Mouse (Mus musculus): ENCODE results near the gene Aloxe3. TPM values are rescaled to one million over a fixed set of nuclear protein-coding genes. Genes with fewer than 3 reads are reported as not detected.

Aloxe3 gene
- polyA plus RNA-seq, 1 experiment from 2014 or later, result 0.44 TPM

DNA sequence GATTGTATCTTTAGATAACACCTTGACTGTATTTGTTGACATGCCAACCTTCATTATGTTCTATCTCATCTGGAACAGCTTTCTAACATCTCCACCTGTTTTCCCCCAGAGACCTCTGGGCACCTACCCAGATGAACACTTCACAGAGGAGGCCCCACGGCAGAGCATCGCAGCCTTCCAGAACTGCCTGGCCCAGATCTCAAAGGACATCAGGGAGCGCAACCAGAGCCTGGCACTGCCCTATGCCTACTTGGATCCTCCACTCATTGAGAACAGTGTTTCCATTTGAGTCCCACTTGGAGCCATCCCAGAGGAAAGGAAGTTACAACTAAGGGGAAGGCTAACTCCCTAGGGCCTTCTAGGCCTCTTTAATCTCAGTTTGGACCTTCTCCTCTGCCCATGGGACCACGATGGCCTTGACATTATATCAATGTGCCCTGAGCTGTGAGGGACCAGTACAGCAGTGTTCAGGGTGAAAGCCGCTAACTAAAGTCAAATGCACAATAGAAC, 22.8 kb downstream of the Aloxe3 start:
- no peak overlapping the region for H3K4me2 ChIP-seq (replicated peaks; ENCODE audit: low read depth, low read length)
- no peaks in the 10 kb centered on the region for H3K27me3 ChIP-seq (replicated peaks; ENCODE audit: insufficient read depth, low read length)
- no peak overlapping the region for H3K4me3 ChIP-seq (ENCODE audit: low read depth, low read length)
- TF ChIP-seq EP300 (IDR thresholded peaks at IDR 0.05) (no peak), CTCF (IDR thresholded peaks at IDR 0.05) (no peak)
- H3K9me3 ChIP-seq (ENCODE audit: low read length), result no peaks in the 10 kb centered on the region
- DNase-seq (ENCODE audit: low spot score) (no peak), ATAC-seq (no peak)
- no peak overlapping the region for H3K9ac ChIP-seq (replicated peaks; ENCODE audit: low read depth)
- H3K36me3 ChIP-seq (ENCODE audit: insufficient read depth, low read length), result no peaks in the 10 kb centered on the region
- WGBS, result 87% methylated on average over 5 of the region's 5 CpGs
- no peak overlapping the region for H3K27ac ChIP-seq (ENCODE audit: low read length)
- no peaks in the 10 kb centered on the region for H3K4me1 ChIP-seq (ENCODE audit: insufficient read depth, low read depth, low read length)

DNA sequence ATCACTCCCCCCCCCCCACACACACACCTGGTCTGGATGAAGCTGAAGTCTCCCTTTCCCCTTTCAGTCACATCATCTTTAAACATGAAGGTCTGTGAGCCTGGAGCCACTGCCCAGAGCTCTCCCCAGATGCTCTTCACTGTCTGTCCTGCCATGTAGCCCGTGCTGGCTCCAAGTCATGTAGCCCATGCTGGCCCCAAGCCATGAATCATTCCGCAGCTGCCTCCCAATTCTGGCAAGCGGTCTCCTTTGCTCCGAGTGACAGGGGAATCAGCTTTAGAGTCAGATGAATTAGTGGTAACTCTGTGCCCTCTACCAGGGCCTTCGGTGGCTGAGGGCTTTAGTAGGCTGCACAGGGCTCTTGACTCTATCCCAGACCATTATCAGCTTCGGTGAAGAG, 24.0 kb downstream of the Aloxe3 start:
- no peak overlapping the region for H3K4me2 ChIP-seq (replicated peaks; ENCODE audit: low read depth, low read length)
- no peaks in the 10 kb centered on the region for H3K9me3 ChIP-seq (ENCODE audit: low read length)
- H3K36me3 ChIP-seq (ENCODE audit: insufficient read depth, low read length), result no peaks in the 10 kb centered on the region
- WGBS, result 59% methylated on average over 6 of the region's 6 CpGs
- H3K27ac ChIP-seq (ENCODE audit: low read length), result no peak overlapping the region
- no peak overlapping the region for H3K9ac ChIP-seq (replicated peaks; ENCODE audit: low read depth)
- no peak overlapping the region for H3K4me3 ChIP-seq (ENCODE audit: low read depth, low read length)
- ATAC-seq, result no peak
- no peak for DNase-seq (ENCODE audit: low spot score)
- H3K27me3 ChIP-seq (replicated peaks; ENCODE audit: insufficient read depth, low read length), result no peaks in the 10 kb centered on the region
- TF ChIP-seq CTCF (IDR thresholded peaks at IDR 0.05) (no peak), EP300 (IDR thresholded peaks at IDR 0.05) (no peak)
- no peaks in the 10 kb centered on the region for H3K4me1 ChIP-seq (ENCODE audit: insufficient read depth, low read depth, low read length)

DNA sequence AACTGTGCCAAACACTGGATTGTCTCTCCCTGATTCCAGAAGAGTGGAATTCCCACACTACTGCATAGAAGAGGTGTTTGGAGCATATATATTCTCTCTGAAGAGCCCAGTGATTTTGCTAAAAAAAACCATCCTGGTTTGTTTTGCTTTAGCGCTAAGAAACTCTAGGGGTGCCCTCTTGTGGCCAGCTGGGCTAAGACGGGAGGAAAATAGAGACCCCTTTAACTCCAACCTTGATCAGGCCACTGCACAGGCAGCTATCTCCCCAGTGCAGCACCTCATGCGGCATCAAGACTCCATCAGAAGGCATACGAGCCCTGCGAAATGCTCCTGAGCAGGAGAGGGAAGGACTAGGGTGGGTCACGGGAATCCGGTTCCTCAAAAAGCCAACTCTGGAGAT, 24.7 kb downstream of the Aloxe3 start:
- H3K9me3 ChIP-seq (ENCODE audit: low read length), result no peaks in the 10 kb centered on the region
- H3K4me2 ChIP-seq (replicated peaks; ENCODE audit: low read depth, low read length), result peak overlapping the region; percentile 25; the same call in 1 of the 2 replicates
- H3K36me3 ChIP-seq (ENCODE audit: insufficient read depth, low read length), result no peaks in the 10 kb centered on the region
- H3K9ac ChIP-seq (replicated peaks; ENCODE audit: low read depth), result no peak overlapping the region
- no peaks in the 10 kb centered on the region for H3K4me1 ChIP-seq (ENCODE audit: insufficient read depth, low read depth, low read length)
- H3K27ac ChIP-seq (ENCODE audit: low read length), result no peak overlapping the region
- H3K4me3 ChIP-seq (ENCODE audit: low read depth, low read length), result no peak overlapping the region
- DNase-seq (ENCODE audit: low spot score) (peak; percentile 80), ATAC-seq (no peak)
- TF ChIP-seq EP300 (IDR thresholded peaks at IDR 0.05), result no peak
- peak; percentile 73 for TF ChIP-seq CTCF (IDR thresholded peaks at IDR 0.05)
- no peaks in the 10 kb centered on the region for H3K27me3 ChIP-seq (replicated peaks; ENCODE audit: insufficient read depth, low read length)
- WGBS, result 4% methylated on average over 7 of the region's 7 CpGs

DNA sequence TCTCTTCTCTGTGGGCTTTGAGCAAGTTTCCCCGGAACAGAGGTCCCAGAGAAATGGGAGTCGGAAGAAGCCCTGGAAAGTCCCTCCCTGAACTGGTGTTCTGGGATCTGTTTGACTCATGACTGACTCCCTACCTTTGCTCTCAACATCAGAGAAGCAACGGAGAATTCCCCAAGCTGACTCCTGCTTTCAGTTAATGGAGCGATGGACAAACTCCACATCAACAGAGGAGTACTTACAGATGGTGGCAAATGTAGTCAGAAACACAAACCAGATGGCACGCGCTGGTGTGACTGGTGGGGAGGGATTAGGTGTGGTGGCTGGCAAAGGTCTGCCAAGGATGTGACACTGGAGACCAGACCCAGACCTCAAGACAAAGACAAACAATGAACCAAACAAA, 25.3 kb downstream of the Aloxe3 start:
- no peak overlapping the region for H3K4me3 ChIP-seq (ENCODE audit: low read depth, low read length)
- no peak overlapping the region for H3K27ac ChIP-seq (ENCODE audit: low read length)
- no peak overlapping the region for H3K9ac ChIP-seq (replicated peaks; ENCODE audit: low read depth)

DNA sequence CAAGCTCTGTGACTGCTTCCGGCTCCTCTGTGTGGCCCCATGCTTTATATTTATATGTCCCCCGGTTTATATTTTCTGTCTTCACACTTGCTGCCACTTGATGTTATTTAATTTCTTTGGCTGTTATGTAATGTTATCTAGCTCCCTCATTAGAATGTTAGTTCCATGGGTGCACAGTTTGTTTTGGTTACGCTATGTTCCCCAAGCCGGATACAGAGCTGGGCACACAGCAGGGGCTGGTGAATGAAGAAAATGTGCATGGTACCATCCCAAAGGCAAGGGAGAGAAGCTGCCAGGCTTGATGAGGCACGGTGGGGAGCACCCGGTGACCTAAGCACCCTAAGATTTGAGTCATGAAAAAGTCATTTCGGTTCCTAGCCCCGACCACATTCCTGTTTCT, 28.1 kb downstream of the Aloxe3 start:
- H3K4me2 ChIP-seq (replicated peaks; ENCODE audit: low read depth, low read length), result no peak overlapping the region
- DNase-seq (ENCODE audit: low spot score) (no peak), ATAC-seq (no peak)
- H3K27me3 ChIP-seq (replicated peaks; ENCODE audit: insufficient read depth, low read length), result peaks cover 7% of the 10 kb centered on the region; the same call in 1 of the 2 replicates
- H3K4me3 ChIP-seq (ENCODE audit: low read depth, low read length), result no peak overlapping the region
- H3K27ac ChIP-seq (ENCODE audit: low read length), result no peak overlapping the region
- H3K36me3 ChIP-seq (ENCODE audit: insufficient read depth, low read length), result no peaks in the 10 kb centered on the region
- WGBS, result 74% methylated on average over 8 of the region's 8 CpGs
- no peaks in the 10 kb centered on the region for H3K9me3 ChIP-seq (ENCODE audit: low read length)
- no peak for TF ChIP-seq CTCF (IDR thresholded peaks at IDR 0.05)
- no peak for TF ChIP-seq EP300 (IDR thresholded peaks at IDR 0.05)
- H3K9ac ChIP-seq (replicated peaks; ENCODE audit: low read depth), result no peak overlapping the region
- no peaks in the 10 kb centered on the region for H3K4me1 ChIP-seq (ENCODE audit: insufficient read depth, low read depth, low read length)

More for the DNA sequence above, 25.3 kb downstream of the Aloxe3 start:
- ATAC-seq (no peak), DNase-seq (ENCODE audit: low spot score) (no peak)
- no peaks in the 10 kb centered on the region for H3K27me3 ChIP-seq (replicated peaks; ENCODE audit: insufficient read depth, low read length)
- H3K4me1 ChIP-seq (ENCODE audit: insufficient read depth, low read depth, low read length), result no peaks in the 10 kb centered on the region
- TF ChIP-seq EP300 (IDR thresholded peaks at IDR 0.05) (no peak), CTCF (IDR thresholded peaks at IDR 0.05) (no peak)
- no peaks in the 10 kb centered on the region for H3K9me3 ChIP-seq (ENCODE audit: low read length)
- no peaks in the 10 kb centered on the region for H3K36me3 ChIP-seq (ENCODE audit: insufficient read depth, low read length)
- 46% methylated on average over 6 of the region's 6 CpGs for WGBS
- H3K4me2 ChIP-seq (replicated peaks; ENCODE audit: low read depth, low read length), result peak overlapping the region; percentile 25; the same call in 1 of the 2 replicates

DNA sequence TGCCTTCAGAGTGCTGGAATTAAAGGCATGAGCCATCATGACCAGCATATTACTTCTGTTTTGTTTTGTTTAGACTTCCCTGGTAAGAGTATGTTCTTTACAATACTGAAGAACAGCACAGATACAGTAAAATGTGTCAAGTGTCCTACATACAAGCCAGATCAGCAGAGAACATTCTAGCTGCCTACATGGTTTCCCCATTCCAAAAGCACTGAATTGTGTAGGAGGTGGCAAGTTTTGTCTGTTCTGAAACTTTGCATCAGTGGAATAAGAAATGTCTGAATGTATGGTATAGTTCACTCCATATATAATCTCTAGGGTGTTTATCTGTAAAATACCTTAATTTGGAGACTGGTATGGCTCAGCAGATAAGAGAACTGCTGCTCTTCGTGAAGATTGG, 29.7 kb downstream of the Aloxe3 start:
- Histone ChIP-seq H3K27me3 (replicated peaks; ENCODE audit: insufficient read depth, low read length) (peaks cover 7% of the 10 kb centered on the region; the same call in 1 of the 2 replicates), H3K4me3 (ENCODE audit: low read depth, low read length) (no peak overlapping the region), H3K4me1 (ENCODE audit: insufficient read depth, low read depth, low read length) (no peaks in the 10 kb centered on the region), H3K36me3 (ENCODE audit: insufficient read depth, low read length) (no peaks in the 10 kb centered on the region), H3K9ac (replicated peaks; ENCODE audit: low read depth) (no peak overlapping the region), H3K27ac (ENCODE audit: low read length) (no peak overlapping the region), H3K9me3 (ENCODE audit: low read length) (no peaks in the 10 kb centered on the region), H3K4me2 (replicated peaks; ENCODE audit: low read depth, low read length) (no peak overlapping the region)
- ATAC-seq, result no peak
- TF ChIP-seq EP300 (IDR thresholded peaks at IDR 0.05), result no peak
- no peak for TF ChIP-seq CTCF (IDR thresholded peaks at IDR 0.05)
- WGBS, result 17% methylated on average over 1 of the region's 1 CpGs
- no peak for DNase-seq (ENCODE audit: low spot score)

DNA sequence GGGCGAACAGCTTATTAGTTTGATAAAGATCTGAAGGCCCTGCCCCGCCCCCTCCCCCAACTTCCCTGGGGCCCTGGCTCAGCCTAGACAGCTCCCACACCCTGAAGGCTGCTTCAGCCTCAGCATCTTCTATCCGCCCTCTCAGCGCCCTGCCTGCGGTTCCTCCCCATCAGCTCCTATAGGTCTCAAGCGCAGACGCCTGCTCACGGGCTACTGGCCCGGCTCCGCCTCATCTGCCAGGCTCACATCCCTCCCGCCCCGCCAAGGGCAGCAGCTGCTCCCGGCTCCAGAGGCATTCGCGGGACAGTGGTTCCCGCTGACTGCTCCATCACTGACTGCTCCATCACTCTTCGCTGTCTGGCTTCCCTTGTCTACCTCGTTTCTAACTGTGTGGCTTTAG, 31.1 kb downstream of the Aloxe3 start, which contains the start of gene Alox12b:
Gene Alox12b, plus strand, starts transcription at position 190 of the 400 bp plus-strand sequence.
- TF ChIP-seq EP300 (IDR thresholded peaks at IDR 0.05) (no peak), CTCF (IDR thresholded peaks at IDR 0.05) (no peak)
- H3K36me3 ChIP-seq (ENCODE audit: insufficient read depth, low read length), result no peaks in the 10 kb centered on the region
- no peak within 1 kb of the TSS for H3K4me3 ChIP-seq (ENCODE audit: low read depth, low read length)
- no peak within 1 kb of the TSS for H3K27ac ChIP-seq (ENCODE audit: low read length)
- H3K4me2 ChIP-seq (replicated peaks; ENCODE audit: low read depth, low read length), result no peak within 1 kb of the TSS
- DNase-seq (ENCODE audit: low spot score), result no peak
- 7% methylated on average over 18 of the region's 18 CpGs for WGBS
- no peak for ATAC-seq
- no peaks in the 10 kb centered on the region for H3K9me3 ChIP-seq (ENCODE audit: low read length)
- H3K4me1 ChIP-seq (ENCODE audit: insufficient read depth, low read depth, low read length), result no peaks in the 10 kb centered on the region
- peaks cover 7% of the 10 kb centered on the region; the same call in 1 of the 2 replicates for H3K27me3 ChIP-seq (replicated peaks; ENCODE audit: insufficient read depth, low read length)
- H3K9ac ChIP-seq (replicated peaks; ENCODE audit: low read depth), result no peak within 1 kb of the TSS

Measured in lung, postnatal 0 days (tissue).